Mouse (Mus musculus): ENCODE data around the gene Slc6a20b. TPM values are rescaled to one million over a fixed set of nuclear protein-coding genes. Genes with fewer than 3 reads are reported as not detected.
A peak's percentile ranks its signal among the peaks of the same experiment; 100 is the strongest.

Gene Slc6a20b
- polyA plus RNA-seq, 1 experiment from 2014 or later, result 0.35 TPM

DNA sequence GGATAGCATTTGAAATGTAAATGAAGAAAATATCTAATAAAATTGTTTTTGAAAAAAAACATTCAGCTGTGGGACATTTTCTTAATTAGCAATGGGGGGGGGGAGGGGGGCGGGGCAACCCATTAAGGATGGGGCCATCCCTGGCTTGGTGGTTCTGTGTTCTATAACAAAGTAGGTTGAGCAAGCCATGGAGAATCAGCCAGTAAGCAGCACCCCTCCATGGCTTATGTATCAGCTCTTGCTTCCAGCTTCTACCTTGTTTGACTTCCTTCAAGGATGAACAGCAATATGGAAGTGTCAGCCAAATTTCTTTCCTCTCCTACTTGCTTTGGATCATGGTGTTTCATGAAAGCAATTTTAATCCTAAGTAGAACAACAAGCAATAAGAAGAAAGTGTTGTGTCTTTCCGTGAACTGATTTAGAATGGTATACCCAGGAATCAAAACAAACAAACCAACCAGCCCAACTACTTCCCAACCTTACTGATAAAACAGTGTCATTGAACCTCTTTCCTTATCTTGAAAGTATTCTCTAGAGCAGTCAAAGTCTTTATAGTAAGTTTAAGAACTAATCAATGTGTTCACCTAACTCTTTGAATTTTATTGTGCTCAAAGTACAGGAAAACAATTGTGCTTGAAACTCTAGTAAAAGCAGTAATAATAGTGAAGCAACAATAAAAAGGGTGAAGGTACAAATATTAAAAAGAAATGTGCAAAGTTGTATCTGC is 17.6 kb upstream of the Slc6a20b start:
- Histone ChIP-seq H3K9me3 (ENCODE audit: control insufficient read depth, low read length) (no peaks in the 10 kb centered on the region), H3K27me3 (replicated peaks; ENCODE audit: control insufficient read depth, insufficient read depth, low read length) (no peaks in the 10 kb centered on the region), H3K4me2 (ENCODE audit: low read length) (no peak overlapping the region), H3K27ac (ENCODE audit: low read depth) (no peak overlapping the region), H3K36me3 (ENCODE audit: control insufficient read depth, insufficient read depth, low read length) (no peaks in the 10 kb centered on the region), H3K4me3 (ENCODE audit: low read depth, low read length) (no peak overlapping the region), H3K4me1 (replicated peaks; ENCODE audit: control insufficient read depth, insufficient read depth, low read length) (no peaks in the 10 kb centered on the region), H3K9ac (ENCODE audit: low read length) (no peak overlapping the region)
- DNase-seq (ENCODE audit: low spot score) (no peak), ATAC-seq (replicated peaks; ENCODE audit: low FRiP score, low TSS enrichment, low read depth) (no peak)
- WGBS, result 75% methylated on average over 2 of the region's 2 CpGs

- no peak overlapping the region for H3K4me3 ChIP-seq (ENCODE audit: low read depth, low read length)
- 63% methylated on average over 1 of the region's 1 CpGs for WGBS
- H3K4me1 ChIP-seq (replicated peaks; ENCODE audit: control insufficient read depth, insufficient read depth, low read length), result no peaks in the 10 kb centered on the region
- DNase-seq (ENCODE audit: low spot score) (no peak), ATAC-seq (replicated peaks; ENCODE audit: low FRiP score, low TSS enrichment, low read depth) (no peak)
- H3K27me3 ChIP-seq (replicated peaks; ENCODE audit: control insufficient read depth, insufficient read depth, low read length), result no peaks in the 10 kb centered on the region
- H3K9me3 ChIP-seq (ENCODE audit: control insufficient read depth, low read length), result no peaks in the 10 kb centered on the region
- H3K9ac ChIP-seq (ENCODE audit: low read length), result no peak overlapping the region
- no peaks in the 10 kb centered on the region for H3K36me3 ChIP-seq (ENCODE audit: control insufficient read depth, insufficient read depth, low read length)
- H3K27ac ChIP-seq (ENCODE audit: low read depth), result no peak overlapping the region
- H3K4me2 ChIP-seq (ENCODE audit: low read length), result no peak overlapping the region
Measured at GRCm38 (mm10) chr9:123640106-123640505, 7.7 kb upstream of the Slc6a20b start.

- peak; percentile 68; the same call in 1 of the 2 replicates for ATAC-seq (replicated peaks; ENCODE audit: low FRiP score, low TSS enrichment, low read depth)
- H3K27ac ChIP-seq (ENCODE audit: low read depth), result no peak overlapping the region
- no peak overlapping the region for H3K4me2 ChIP-seq (ENCODE audit: low read length)
- no peaks in the 10 kb centered on the region for H3K36me3 ChIP-seq (ENCODE audit: control insufficient read depth, insufficient read depth, low read length)
- H3K9me3 ChIP-seq (ENCODE audit: control insufficient read depth, low read length), result no peaks in the 10 kb centered on the region
- DNase-seq (ENCODE audit: low spot score), result no peak
- WGBS, result 76% methylated on average over 1 of the region's 1 CpGs
- no peak overlapping the region for H3K4me3 ChIP-seq (ENCODE audit: low read depth, low read length)
- H3K27me3 ChIP-seq (replicated peaks; ENCODE audit: control insufficient read depth, insufficient read depth, low read length), result no peaks in the 10 kb centered on the region
- H3K9ac ChIP-seq (ENCODE audit: low read length), result no peak overlapping the region
- no peaks in the 10 kb centered on the region for H3K4me1 ChIP-seq (replicated peaks; ENCODE audit: control insufficient read depth, insufficient read depth, low read length)
Measured at GRCm38 (mm10) chr9:123638668-123639089, 6.3 kb upstream of the Slc6a20b start.

DNA sequence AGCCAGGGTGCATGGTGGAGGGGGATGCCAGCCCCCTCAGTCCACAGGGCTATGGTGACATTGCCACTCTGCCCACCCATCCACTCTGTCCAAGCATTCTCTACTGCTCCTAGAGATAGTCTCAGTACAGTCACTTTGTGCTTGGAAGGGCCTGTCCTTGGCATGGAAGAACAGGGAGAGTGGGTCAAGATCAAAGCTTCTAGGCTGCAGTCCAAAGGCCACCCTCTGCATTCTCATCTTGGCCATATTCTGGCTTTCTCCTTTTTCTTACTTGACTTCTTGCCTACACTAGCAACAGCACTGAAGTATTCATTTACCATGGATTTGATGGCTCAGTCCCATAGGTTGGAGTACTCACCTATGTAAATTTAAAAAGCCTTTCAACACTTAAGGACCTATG is 5.9 kb upstream of the Slc6a20b start:
- Histone ChIP-seq H3K27ac (ENCODE audit: low read depth) (no peak overlapping the region), H3K27me3 (replicated peaks; ENCODE audit: control insufficient read depth, insufficient read depth, low read length) (no peaks in the 10 kb centered on the region), H3K9me3 (ENCODE audit: control insufficient read depth, low read length) (no peaks in the 10 kb centered on the region), H3K9ac (ENCODE audit: low read length) (no peak overlapping the region), H3K36me3 (ENCODE audit: control insufficient read depth, insufficient read depth, low read length) (no peaks in the 10 kb centered on the region), H3K4me1 (replicated peaks; ENCODE audit: control insufficient read depth, insufficient read depth, low read length) (no peaks in the 10 kb centered on the region), H3K4me2 (ENCODE audit: low read length) (no peak overlapping the region), H3K4me3 (ENCODE audit: low read depth, low read length) (no peak overlapping the region)
- no peak for DNase-seq (ENCODE audit: low spot score)
- ATAC-seq (replicated peaks; ENCODE audit: low FRiP score, low TSS enrichment, low read depth), result no peak

- no peak overlapping the region for H3K4me3 ChIP-seq (ENCODE audit: low read depth, low read length)
- H3K27ac ChIP-seq (ENCODE audit: low read depth), result no peak overlapping the region
- WGBS, result 77% methylated on average over 5 of the region's 5 CpGs
- H3K9me3 ChIP-seq (ENCODE audit: control insufficient read depth, low read length), result no peaks in the 10 kb centered on the region
- no peaks in the 10 kb centered on the region for H3K27me3 ChIP-seq (replicated peaks; ENCODE audit: control insufficient read depth, insufficient read depth, low read length)
- H3K9ac ChIP-seq (ENCODE audit: low read length), result no peak overlapping the region
- H3K36me3 ChIP-seq (ENCODE audit: control insufficient read depth, insufficient read depth, low read length), result no peaks in the 10 kb centered on the region
- no peaks in the 10 kb centered on the region for H3K4me1 ChIP-seq (replicated peaks; ENCODE audit: control insufficient read depth, insufficient read depth, low read length)
- ATAC-seq (replicated peaks; ENCODE audit: low FRiP score, low TSS enrichment, low read depth), result no peak
- H3K4me2 ChIP-seq (ENCODE audit: low read length), result no peak overlapping the region
- DNase-seq (ENCODE audit: low spot score), result no peak
Measured at GRCm38 (mm10) chr9:123636771-123637170, 4.4 kb upstream of the Slc6a20b start.

- Histone ChIP-seq H3K9ac (ENCODE audit: low read length) (no peak overlapping the region), H3K36me3 (ENCODE audit: control insufficient read depth, insufficient read depth, low read length) (no peaks in the 10 kb centered on the region), H3K9me3 (ENCODE audit: control insufficient read depth, low read length) (no peaks in the 10 kb centered on the region), H3K4me3 (ENCODE audit: low read depth, low read length) (no peak overlapping the region), H3K27me3 (replicated peaks; ENCODE audit: control insufficient read depth, insufficient read depth, low read length) (no peaks in the 10 kb centered on the region), H3K27ac (ENCODE audit: low read depth) (no peak overlapping the region), H3K4me1 (replicated peaks; ENCODE audit: control insufficient read depth, insufficient read depth, low read length) (no peaks in the 10 kb centered on the region), H3K4me2 (ENCODE audit: low read length) (no peak overlapping the region)
- 79% methylated on average over 3 of the region's 3 CpGs for WGBS
- no peak for DNase-seq (ENCODE audit: low spot score)
- no peak for ATAC-seq (replicated peaks; ENCODE audit: low FRiP score, low TSS enrichment, low read depth)
Measured at GRCm38 (mm10) chr9:123632993-123633392, 628 bp upstream of the Slc6a20b start.

GRCm38 (mm10) chr9:123631666-123632065 is 699 bp downstream of the Slc6a20b start:
- H3K36me3 ChIP-seq (ENCODE audit: control insufficient read depth, insufficient read depth, low read length), result no peaks in the 10 kb centered on the region
- no peak overlapping the region for H3K4me3 ChIP-seq (ENCODE audit: low read depth, low read length)
- H3K4me2 ChIP-seq (ENCODE audit: low read length), result no peak overlapping the region
- ATAC-seq (replicated peaks; ENCODE audit: low FRiP score, low TSS enrichment, low read depth), result no peak
- H3K27me3 ChIP-seq (replicated peaks; ENCODE audit: control insufficient read depth, insufficient read depth, low read length), result no peaks in the 10 kb centered on the region
- H3K27ac ChIP-seq (ENCODE audit: low read depth), result no peak overlapping the region
- 84% methylated on average over 3 of the region's 3 CpGs for WGBS
- no peak overlapping the region for H3K9ac ChIP-seq (ENCODE audit: low read length)
- no peak for DNase-seq (ENCODE audit: low spot score)
- no peaks in the 10 kb centered on the region for H3K9me3 ChIP-seq (ENCODE audit: control insufficient read depth, low read length)
- no peaks in the 10 kb centered on the region for H3K4me1 ChIP-seq (replicated peaks; ENCODE audit: control insufficient read depth, insufficient read depth, low read length)

DNA sequence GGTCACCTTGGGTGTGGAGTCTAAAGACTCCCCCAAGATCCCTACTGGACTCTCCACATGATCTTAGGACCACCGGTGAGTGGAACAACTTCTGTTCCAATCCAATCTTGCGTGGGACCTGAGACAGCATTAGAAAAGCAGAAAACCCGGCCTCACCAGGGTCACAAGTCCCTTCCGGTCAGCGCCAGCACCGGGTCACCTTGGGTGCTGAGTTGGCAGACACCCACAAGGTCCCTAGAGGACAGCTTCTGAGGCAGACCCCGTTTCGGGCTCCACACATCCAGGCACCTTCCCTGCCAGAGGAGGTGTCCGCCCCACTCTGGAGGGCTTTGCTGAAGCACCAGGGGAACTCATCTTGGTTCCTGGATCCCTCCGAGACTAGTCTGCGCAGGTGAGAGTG is 6.5 kb downstream of the Slc6a20b start:
- Histone ChIP-seq H3K36me3 (ENCODE audit: control insufficient read depth, insufficient read depth, low read length) (no peaks in the 10 kb centered on the region), H3K4me3 (ENCODE audit: low read depth, low read length) (no peak overlapping the region), H3K27me3 (replicated peaks; ENCODE audit: control insufficient read depth, insufficient read depth, low read length) (no peaks in the 10 kb centered on the region), H3K27ac (ENCODE audit: low read depth) (no peak overlapping the region), H3K4me2 (ENCODE audit: low read length) (no peak overlapping the region), H3K9ac (ENCODE audit: low read length) (no peak overlapping the region), H3K4me1 (replicated peaks; ENCODE audit: control insufficient read depth, insufficient read depth, low read length) (no peaks in the 10 kb centered on the region), H3K9me3 (ENCODE audit: control insufficient read depth, low read length) (no peaks in the 10 kb centered on the region)
- WGBS, result 93% methylated on average over 11 of the region's 11 CpGs
- ATAC-seq (replicated peaks; ENCODE audit: low FRiP score, low TSS enrichment, low read depth) (no peak), DNase-seq (ENCODE audit: low spot score) (no peak)

DNA sequence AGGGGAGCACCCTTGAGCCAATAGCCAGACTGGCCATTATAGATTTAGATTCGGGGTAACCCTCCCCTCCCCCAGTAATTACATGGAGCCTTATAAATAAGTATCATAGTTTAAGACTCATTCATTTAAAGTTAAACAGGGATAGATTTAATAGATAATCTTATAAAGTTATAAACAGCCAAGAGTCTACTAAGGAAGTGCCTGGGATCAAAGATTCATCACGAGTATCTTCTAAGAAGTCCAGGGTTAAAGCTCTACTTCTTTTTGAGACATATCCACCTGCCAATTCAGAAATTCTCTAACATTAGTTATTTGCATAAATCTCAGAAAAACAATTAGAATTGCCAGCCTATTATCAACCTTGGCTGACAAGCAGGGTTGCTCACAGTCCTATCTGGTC is 7.6 kb downstream of the Slc6a20b start:
- WGBS, result 84% methylated on average over 2 of the region's 2 CpGs
- Histone ChIP-seq H3K27ac (ENCODE audit: low read depth) (no peak overlapping the region), H3K4me3 (ENCODE audit: low read depth, low read length) (no peak overlapping the region), H3K27me3 (replicated peaks; ENCODE audit: control insufficient read depth, insufficient read depth, low read length) (no peaks in the 10 kb centered on the region), H3K4me1 (replicated peaks; ENCODE audit: control insufficient read depth, insufficient read depth, low read length) (no peaks in the 10 kb centered on the region), H3K9ac (ENCODE audit: low read length) (no peak overlapping the region), H3K9me3 (ENCODE audit: control insufficient read depth, low read length) (no peaks in the 10 kb centered on the region), H3K36me3 (ENCODE audit: control insufficient read depth, insufficient read depth, low read length) (no peaks in the 10 kb centered on the region), H3K4me2 (ENCODE audit: low read length) (no peak overlapping the region)
- DNase-seq (ENCODE audit: low spot score) (no peak), ATAC-seq (replicated peaks; ENCODE audit: low FRiP score, low TSS enrichment, low read depth) (no peak)
